Mouse (Mus musculus) macrophage (primary cell): Measurements from ENCODE around the gene Tac2. TPM values are rescaled to one million over a fixed set of nuclear protein-coding genes. Genes with fewer than 3 reads are reported as not detected.

ENCODE experiments used
- H3K27ac ChIP-seq: fragments of 350-480 bp; formaldehyde crosslinking; 2 replicates; pipeline ENCODE4 v1.9.0; 2021
- H3K36me3 ChIP-seq: fragments of 350-480 bp; formaldehyde crosslinking; 2 replicates; pipeline ENCODE4 v1.9.0; 2021; ENCODE audit errors: inconsistent target
- H3K4me3 ChIP-seq: fragments of 350-480 bp; formaldehyde crosslinking; 2 replicates; pipeline ENCODE4 v1.9.0; 2021; ENCODE audit errors: inconsistent target
- H3K79me2 ChIP-seq: fragments of 350-480 bp; formaldehyde crosslinking; 2 replicates; pipeline ENCODE4 v1.9.0; 2021; ENCODE audit errors: inconsistent target
- WGBS: methylation state at CpG from one replicate; pipeline ENCODE4 v1.1.7; 2026; ENCODE audit warnings: inconsistent platforms; ENCODE audit not compliant: missing documents; 5-methylcytosine and 5-hydroxymethylcytosine counted together
- polyA plus RNA-seq: library from polyadenylated mRNA; stranded (reverse); fragments of 250-400 nt; gene quantifications from 3 replicates; pipeline ENCODE4 v1.2.4, GENCODE M21; 2018; ENCODE audit warnings: inconsistent platforms

Gene Tac2
- polyA plus RNA-seq, 1 experiment from 2014 or later, result not detected

DNA sequence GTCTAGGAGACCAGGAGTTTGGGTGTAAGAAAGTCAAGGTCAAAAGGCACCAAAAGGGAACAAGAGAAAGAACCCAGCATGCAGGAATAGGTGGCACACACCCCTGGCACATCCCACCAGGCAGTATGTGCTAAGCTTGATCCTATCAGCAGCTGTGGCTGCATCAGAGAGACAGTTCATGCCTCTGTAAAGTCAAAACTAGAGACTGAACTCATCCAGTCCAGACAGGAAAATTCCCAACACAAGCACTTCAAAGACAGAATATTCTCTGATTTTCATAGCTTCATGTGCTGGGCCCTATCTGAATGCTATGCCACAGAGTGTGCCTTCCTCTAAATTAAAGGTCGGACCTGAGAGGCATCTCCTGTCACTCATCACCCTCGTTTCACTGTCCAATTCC is 13.3 kb downstream of the Tac2 start:
- 54% methylated on average over 2 of the region's 2 CpGs for WGBS
- Histone ChIP-seq H3K27ac (peak overlapping the region; percentile 42), H3K4me3 (no peak overlapping the region), H3K79me2 (peaks cover 24% of the 10 kb centered on the region; the same call in 1 of the 2 replicates), H3K36me3 (peaks cover 11% of the 10 kb centered on the region; the same call in 1 of the 2 replicates)

DNA sequence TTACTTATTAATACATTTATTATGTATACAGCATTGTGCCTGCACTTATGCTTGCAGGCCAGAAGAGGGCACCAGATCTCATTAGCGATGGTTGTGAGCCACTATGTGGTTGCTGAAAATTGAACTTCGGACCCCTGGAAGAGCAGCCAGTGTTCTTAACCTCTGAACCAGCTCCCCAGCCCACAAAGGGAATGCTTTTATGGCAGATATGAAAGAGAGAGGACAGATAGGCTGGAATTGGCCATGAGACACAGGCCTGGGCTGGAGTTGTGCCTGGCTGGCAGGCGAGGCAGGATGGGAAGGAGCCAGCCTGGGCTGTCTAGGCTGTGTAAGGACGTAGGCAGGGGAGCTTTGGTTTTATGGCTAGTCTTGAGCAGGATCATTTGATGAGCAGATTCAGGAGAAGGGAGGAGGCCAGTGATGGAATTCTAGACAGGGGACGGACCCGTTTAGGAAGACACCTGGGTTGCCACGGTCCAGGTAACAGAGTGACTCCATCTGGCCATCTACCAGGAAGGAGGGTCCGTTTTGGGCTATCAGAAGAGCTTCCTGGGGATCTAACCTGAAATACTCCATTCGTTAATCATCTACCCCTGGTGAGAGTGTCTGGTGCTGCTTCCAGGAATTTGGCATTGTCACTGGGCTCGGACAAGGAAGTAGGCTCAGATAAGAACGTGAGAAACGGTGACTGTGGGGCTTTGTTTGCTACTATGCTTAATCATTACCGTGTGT is 14.0 kb downstream of the Tac2 start:
- WGBS, result 42% methylated on average over 13 of the region's 13 CpGs
- Histone ChIP-seq H3K36me3 (peaks cover 19% of the 10 kb centered on the region; the same call in 1 of the 2 replicates), H3K27ac (no peak overlapping the region), H3K79me2 (peaks cover 31% of the 10 kb centered on the region; the same call in 1 of the 2 replicates), H3K4me3 (peak overlapping the region; percentile 40)

DNA sequence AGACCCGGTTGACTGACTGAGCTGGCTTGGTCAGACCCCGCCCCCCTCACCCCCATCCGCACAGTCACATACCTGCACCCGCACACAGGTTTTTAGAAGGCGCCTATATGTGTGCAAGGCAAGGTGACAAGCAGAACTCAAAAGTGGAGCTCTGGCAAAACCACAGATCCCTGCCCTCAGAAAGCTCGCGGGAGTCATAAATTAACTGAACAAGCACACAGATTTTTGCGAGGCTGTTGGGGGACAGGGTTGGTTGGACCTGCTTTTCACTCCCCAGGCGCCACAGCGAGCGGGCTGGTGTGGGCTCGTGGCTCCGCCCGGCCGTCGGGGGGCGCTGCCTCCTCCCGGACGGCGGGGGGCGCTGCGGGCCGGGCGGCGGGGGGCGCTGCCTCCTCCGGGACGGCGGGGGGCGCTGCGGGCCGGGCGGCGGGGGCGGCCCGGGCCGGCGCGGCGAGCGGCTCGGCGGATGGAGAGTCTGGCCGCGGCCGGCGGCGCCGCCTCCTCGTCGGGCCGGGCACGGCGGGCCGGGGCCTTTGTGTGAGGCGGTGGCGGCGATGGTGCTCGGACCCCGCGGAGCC is 14.9 kb downstream of the Tac2 start, which contains the start of gene Zbtb39:
Gene Zbtb39, plus strand, starts transcription at position 456 of the 578 bp plus-strand sequence.
- WGBS, result under 1% methylated on average over 51 of the region's 61 CpGs
- Histone ChIP-seq H3K79me2 (peaks cover 40% of the 10 kb centered on the region; the same call in 1 of the 2 replicates), H3K27ac (no peak within 1 kb of the TSS), H3K4me3 (peak within 1 kb of the TSS; percentile 54), H3K36me3 (peaks cover 27% of the 10 kb centered on the region)

DNA sequence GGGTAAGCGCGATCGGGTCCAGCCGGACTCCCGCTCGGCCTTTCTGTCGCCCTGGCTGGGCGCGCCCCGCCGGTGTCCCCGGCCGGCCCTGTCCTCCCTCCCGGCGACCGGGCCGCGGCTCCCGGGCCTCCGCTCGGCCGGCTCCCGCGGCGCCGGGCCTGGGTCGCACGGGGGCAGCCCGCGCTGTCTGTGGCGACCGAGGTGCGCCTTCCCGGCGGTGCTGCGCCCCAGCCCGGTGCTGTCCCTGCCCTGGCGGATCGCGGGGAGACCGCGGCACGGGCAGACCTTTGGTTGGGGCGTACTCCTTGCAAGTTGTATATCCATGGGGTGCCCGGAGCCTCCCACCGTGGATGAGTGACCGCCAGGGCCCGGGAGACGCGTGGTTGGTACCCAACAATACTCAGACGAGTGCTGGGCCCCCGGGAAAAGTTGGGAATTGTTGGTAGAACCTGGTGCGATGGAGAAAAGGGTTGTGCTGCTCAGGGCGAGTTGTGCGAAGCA is 15.4 kb downstream of the Tac2 start:
- peaks cover 33% of the 10 kb centered on the region for H3K36me3 ChIP-seq
- peak overlapping the region; percentile 54 for H3K4me3 ChIP-seq
- peaks cover 42% of the 10 kb centered on the region; the same call in 1 of the 2 replicates for H3K79me2 ChIP-seq
- WGBS, result under 1% methylated on average over 46 of the region's 55 CpGs
- H3K27ac ChIP-seq, result no peak overlapping the region

DNA sequence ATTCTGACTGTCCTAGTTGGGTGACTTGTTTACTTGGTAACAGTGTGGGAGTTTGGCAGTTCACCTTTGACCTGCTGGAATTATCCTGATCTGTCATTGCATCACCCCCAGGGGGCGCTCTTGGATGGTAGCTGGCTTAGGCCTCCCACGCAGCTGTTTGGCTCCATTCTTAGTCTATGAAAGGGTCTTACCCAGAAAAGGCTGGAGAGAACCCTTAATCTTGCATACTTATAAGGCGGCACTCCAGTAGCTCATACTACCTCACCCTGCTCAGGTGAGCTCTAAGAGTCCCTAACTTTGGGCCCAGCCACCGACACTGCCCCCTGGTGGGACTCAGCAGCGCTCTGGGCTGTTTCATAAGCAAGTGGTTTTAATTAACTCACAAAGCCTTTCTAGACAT is 20.4 kb downstream of the Tac2 start:
- 92% methylated on average over 5 of the region's 5 CpGs for WGBS
- no peak overlapping the region for H3K27ac ChIP-seq
- no peak overlapping the region for H3K4me3 ChIP-seq
- H3K79me2 ChIP-seq, result peaks cover 42% of the 10 kb centered on the region; the same call in 1 of the 2 replicates
- H3K36me3 ChIP-seq, result peaks cover 40% of the 10 kb centered on the region

DNA sequence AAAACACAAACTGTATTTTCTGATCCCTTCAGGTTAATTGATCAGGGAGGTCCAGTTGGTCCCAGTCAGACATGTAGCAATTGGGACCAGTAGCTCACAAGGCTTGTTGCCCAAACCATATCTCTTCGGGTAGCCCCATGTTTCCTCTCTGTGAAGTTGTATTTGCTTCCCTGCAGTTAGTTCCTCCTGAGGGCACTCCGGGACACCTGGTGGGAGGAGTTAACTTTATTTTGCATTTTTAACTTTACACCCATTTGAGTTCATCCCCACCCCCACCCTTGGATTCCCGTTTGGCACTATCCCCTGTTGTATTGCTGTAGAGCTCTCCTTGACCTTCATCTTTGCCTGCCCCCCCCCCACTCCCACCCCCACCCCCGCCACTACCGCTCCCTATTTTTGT is 21.6 kb downstream of the Tac2 start:
- WGBS, result 52% methylated on average over 4 of the region's 5 CpGs
- peaks cover 32% of the 10 kb centered on the region; the same call in 1 of the 2 replicates for H3K79me2 ChIP-seq
- H3K27ac ChIP-seq, result no peak overlapping the region
- peaks cover 40% of the 10 kb centered on the region for H3K36me3 ChIP-seq
- H3K4me3 ChIP-seq, result no peak overlapping the region

DNA sequence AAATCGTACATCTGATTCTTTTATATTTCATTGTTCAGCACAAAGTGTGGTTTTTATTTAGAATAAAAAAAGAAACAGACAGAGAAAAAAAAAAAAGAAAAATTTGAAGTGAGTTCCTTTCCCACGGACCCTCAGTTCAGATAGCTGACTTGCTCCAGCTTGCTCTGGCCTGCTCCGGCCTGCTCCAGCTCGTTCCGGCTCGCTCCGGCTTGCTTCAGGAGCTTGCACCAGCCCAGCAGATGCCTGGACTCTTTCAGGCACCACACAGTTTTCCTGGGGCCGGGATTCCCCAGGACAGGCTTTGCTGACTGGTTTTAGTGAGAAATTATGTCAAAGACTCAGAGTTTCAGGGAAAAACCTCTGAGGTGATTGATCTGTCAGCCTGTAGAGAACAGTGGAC is 23.0 kb downstream of the Tac2 start:
- Histone ChIP-seq H3K4me3 (no peak overlapping the region), H3K36me3 (peaks cover 32% of the 10 kb centered on the region), H3K79me2 (peaks cover 20% of the 10 kb centered on the region; the same call in 1 of the 2 replicates), H3K27ac (no peak overlapping the region)
- 93% methylated on average over 8 of the region's 8 CpGs for WGBS

DNA sequence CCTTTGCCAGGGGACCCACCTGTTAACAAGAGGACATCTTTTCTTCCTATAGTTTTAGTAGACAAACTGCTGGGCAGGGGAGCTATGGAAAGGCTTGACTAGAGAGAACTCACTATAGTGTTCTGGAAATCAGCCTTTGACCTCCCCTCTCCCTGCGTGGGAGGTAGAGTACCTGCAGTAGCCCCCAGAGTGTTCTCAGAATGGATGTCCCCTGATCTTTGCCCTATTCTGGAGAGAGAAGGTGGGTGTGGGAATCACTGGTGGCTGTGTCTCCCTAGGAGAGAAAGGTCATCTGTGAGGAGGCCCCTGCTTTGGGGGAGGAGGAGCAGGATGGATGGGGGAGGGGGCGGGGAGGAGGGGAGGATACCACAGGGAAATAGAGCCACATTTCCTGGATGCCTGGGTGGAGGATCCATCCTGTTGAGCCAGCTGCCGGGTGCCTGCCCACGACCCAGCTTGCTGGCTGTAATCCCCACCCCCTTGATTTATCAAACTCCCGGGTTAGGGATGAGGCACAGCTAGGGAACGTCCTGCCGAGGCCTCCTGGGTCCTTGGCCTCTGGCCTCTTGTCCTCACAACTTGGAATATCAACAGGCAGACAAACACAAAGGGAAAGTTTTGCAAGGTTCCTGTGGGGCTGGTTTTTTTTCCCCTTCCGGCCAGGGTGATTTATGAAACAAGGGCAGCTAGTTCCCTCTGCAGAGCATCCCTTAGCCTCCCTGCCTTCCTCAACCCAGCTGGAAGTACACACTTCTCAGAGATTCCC is 24.8 kb downstream of the Tac2 start:
- Histone ChIP-seq H3K36me3 (peaks cover 14% of the 10 kb centered on the region; the same call in 1 of the 2 replicates), H3K27ac (no peak overlapping the region), H3K79me2 (peaks cover 3% of the 10 kb centered on the region; the same call in 1 of the 2 replicates), H3K4me3 (no peak overlapping the region)
- WGBS, result 41% methylated on average over 8 of the region's 8 CpGs

DNA sequence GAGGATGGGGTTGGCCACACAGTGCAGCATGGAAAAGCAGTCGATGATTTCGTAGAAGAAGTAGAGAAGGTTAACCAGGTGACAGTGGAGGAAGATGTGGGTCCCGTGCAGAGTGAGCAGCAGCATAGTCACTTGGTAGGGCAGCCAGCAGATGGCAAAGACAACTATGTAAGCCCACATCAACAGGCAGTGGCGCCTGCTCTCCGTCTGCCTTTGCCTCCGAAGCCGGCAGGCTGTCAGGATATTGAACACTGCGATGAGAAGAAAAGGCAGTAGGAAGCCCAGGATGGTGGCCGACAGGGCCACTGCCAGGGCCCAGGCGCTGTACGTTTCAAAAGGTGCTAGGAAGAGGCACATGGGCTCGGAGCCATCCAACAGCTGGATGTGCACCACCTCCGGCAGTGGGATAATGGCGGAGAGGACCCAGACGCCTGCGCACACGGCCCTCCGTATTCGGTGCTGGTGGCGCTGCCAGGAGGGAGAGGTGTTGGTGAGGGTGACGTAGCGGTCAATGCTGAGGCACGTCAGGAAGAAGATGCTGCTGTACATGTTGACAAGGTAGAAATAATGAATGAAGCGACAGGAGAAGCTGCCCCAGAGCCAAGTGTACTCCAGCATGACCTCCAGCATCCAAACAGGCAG is 26.0 kb downstream of the Tac2 start:
- Histone ChIP-seq H3K4me3 (no peak overlapping the region), H3K27ac (no peak overlapping the region), H3K36me3 (0 out of 2 replicates have a peak, but pooled peaks cover 6% of the 10 kb centered on the region), H3K79me2 (no peaks in the 10 kb centered on the region)
- 90% methylated on average over 24 of the region's 24 CpGs for WGBS

DNA sequence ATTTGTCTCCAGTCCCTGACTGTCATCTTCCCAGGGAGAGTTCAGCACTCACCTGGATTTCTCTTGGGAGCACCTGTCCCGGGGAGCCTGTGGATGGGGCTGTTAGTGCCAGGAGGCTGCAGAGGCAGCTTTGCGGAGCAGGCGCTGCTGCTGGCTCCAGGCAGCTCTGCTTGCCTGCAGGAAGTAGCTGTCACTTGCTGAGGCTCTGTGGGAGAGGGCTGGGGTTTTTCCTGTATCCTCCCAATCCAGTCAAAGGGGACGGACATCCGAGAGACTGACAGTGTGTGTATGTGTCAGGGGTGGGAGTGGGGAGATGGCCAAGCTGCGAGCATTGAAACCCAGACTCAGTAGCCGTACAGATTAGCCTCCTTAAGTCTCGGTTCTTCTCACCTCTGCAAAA is 27.3 kb downstream of the Tac2 start, which contains the start of gene Gpr182:
Gene Gpr182, minus strand, starts transcription at position 185 of the 400 bp plus-strand sequence.
- Histone ChIP-seq H3K27ac (no peak within 1 kb of the TSS), H3K79me2 (no peaks in the 10 kb centered on the region), H3K4me3 (no peak within 1 kb of the TSS), H3K36me3 (0 out of 2 replicates have a peak, but pooled peaks cover 3% of the 10 kb centered on the region)
- WGBS, result 59% methylated on average over 8 of the region's 8 CpGs

DNA sequence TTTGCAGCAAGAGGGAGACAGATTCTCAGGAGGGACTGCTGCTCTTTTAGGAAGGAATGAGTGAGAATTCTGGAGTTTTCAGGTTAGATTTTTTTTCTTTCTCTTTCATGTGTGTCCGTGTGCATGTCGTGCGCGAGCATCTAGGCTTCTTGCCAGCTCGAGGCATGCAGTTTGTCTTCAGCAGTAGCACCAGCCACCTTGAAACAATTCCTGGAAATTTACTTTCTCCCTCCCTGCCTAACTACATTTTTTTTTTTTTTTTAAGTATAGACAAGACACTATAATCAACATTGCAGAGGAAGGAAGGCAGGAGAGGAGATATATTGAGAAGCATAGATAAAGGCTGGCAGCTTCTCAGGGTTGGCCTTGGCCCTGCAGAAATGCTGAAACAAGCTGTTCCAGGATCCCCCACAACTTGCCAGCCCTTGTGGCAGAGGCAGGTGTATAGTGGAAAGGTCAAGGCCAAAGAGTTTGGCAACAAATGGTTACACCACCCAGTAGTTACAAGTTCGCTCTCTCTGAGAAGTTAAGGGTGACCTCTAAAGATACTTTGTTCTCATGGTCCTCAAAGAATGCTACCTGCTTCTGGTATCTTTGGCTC is 30.4 kb downstream of the Tac2 start:
- Histone ChIP-seq H3K79me2 (no peaks in the 10 kb centered on the region), H3K4me3 (no peak overlapping the region), H3K36me3 (no peaks in the 10 kb centered on the region), H3K27ac (no peak overlapping the region)
- WGBS, result 83% methylated on average over 6 of the region's 6 CpGs

DNA sequence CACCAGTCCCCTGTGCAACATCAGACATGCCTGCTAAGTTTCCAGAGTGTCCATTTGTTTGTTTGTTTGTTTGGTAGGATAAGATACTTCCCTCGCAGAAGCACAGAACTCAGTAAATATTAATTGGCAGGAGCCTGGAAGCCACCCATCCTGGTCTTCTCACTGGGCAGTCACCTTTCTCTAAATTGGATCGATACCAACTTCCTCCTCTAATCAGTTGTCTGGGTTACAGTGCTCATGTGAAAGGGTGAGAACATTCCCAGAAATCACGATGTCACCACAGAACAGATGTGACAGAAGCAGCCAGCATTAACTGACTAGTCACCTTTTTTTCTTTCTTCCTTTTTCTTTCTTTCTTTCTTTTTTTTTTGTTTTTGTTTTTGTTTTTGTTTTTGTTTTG is 31.0 kb downstream of the Tac2 start:
- Histone ChIP-seq H3K27ac (no peak overlapping the region), H3K36me3 (no peaks in the 10 kb centered on the region), H3K79me2 (no peaks in the 10 kb centered on the region), H3K4me3 (no peak overlapping the region)
- 55% methylated on average over 3 of the region's 3 CpGs for WGBS

DNA sequence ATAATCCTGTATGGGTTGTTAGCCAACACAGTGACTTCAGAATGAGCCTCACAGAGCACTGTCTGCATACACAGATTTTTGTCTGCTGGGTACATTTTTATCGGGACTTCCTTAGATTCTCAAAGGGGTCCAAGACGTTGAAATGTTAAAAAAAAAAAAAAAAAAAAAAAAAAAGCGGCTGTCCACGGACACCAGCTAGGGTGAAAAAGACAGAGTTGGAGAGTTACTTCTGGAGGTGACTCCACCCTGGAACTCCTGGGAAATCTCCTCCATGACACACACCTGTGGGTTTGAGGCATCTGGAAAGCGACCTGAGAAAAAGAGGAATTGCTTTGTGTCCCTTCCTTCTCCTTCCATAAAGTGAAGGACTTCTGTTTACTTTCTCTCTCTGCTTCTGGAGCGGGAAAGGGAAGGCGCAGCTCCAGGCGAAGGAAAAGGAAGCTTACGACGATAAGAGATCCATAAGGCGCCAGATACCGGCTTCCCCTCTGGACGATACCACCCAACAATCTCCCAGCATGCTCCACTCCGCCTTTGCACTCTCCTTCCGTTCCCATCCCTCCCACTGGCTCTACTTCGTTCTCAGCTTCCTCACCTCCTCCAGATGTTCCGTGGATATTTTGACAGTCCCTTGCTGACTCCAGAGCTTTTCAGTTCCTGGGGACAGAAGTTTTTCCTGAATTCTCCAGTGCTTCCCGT is 31.6 kb downstream of the Tac2 start:
- Histone ChIP-seq H3K4me3 (no peak overlapping the region), H3K36me3 (no peaks in the 10 kb centered on the region), H3K79me2 (no peaks in the 10 kb centered on the region), H3K27ac (no peak overlapping the region)
- 49% methylated on average over 14 of the region's 18 CpGs for WGBS
